Mouse (Mus musculus) heart, postnatal 0 days (tissue): ENCODE measurements around the gene Cdk5r1. TPM values are rescaled to one million over a fixed set of nuclear protein-coding genes. Genes with fewer than 3 reads are reported as not detected.

Source experiments
- ATAC-seq: fragments of 200-750 bp; cut with Nextera tagmentation; 2 replicates; pipeline ENCODE4 v1.8.0; 2017; ENCODE audit warnings: low read depth, moderate number of reproducible peaks, moderate library complexity; ENCODE audit not compliant: insufficient read depth
- DNase-seq: peaks from one replicate; pipeline ENCODE4 v3.0.0-alpha.2; 2016; ENCODE audit warnings: low spot score
- H3K27ac ChIP-seq: fragments of 300-500 bp; sonication (generic); 2 replicates; pipeline ENCODE4 v1.5.1; 2014; ENCODE audit warnings: low read depth, mild to moderate bottlenecking
- H3K27me3 ChIP-seq: fragments of 300-500 bp; sonication (generic); 2 replicates; pipeline ENCODE4 v1.6.1; 2014; ENCODE audit warnings: low read length, mixed read lengths; ENCODE audit not compliant: control insufficient read depth, insufficient read depth
- H3K36me3 ChIP-seq: fragments of 300-500 bp; sonication (generic); replicated peaks from 2 replicates; pipeline ENCODE4 v1.6.1; 2014; ENCODE audit warnings: low read length, mixed read lengths; ENCODE audit not compliant: control insufficient read depth, insufficient read depth
- H3K4me1 ChIP-seq: fragments of 300-500 bp; sonication (generic); 2 replicates; pipeline ENCODE4 v1.6.1; 2014; ENCODE audit warnings: antibody characterized with exemption; ENCODE audit not compliant: control insufficient read depth, insufficient read depth
- H3K4me2 ChIP-seq: fragments of 300-500 bp; sonication (generic); 2 replicates; pipeline ENCODE4 v1.6.1; 2014; ENCODE audit warnings: low read depth, mild to moderate bottlenecking, low read length, moderate library complexity
- H3K4me3 ChIP-seq: fragments of 300-500 bp; sonication (generic); 2 replicates; pipeline ENCODE4 v1.5.1; 2014; ENCODE audit warnings: low read depth, low read length
- H3K9ac ChIP-seq: fragments of 300-500 bp; sonication (generic); replicated peaks from 2 replicates; pipeline ENCODE4 v1.6.1; 2014; ENCODE audit warnings: low read depth, low read length, mixed read lengths
- H3K9me3 ChIP-seq: fragments of 300-500 bp; sonication (generic); replicated peaks from 2 replicates; pipeline ENCODE4 v1.6.1; 2016; ENCODE audit warnings: low read length; ENCODE audit not compliant: control insufficient read depth
- CTCF ChIP-seq: IDR thresholded peaks from 2 replicates; pipeline ENCODE4 v1.5.1; 2016; ENCODE audit warnings: antibody characterized with exemption, control low read depth, low read depth
- EP300 ChIP-seq: IDR thresholded peaks from 2 replicates; pipeline ENCODE4 v1.6.1; 2016; ENCODE audit warnings: antibody characterized with exemption, low read depth
- WGBS: fragments of 180-500 bp; shearing (Covaris S2); extraction: QIAGEN DNeasy Blood & Tissue Kit; methylation state at CpG from one replicate; pipeline ENCODE4 v1.1.7; 2014; 5-methylcytosine and 5-hydroxymethylcytosine counted together
- polyA plus RNA-seq: library from polyadenylated mRNA; unstranded; fragments of >200 nt; fragmentation: Nextera tagmentation; extraction: Ambion mirVana; gene quantifications from 2 replicates; pipeline ENCODE4 v1.2.1, GENCODE M21; 2015
- total RNA-seq: library from RNA; depleted of rRNA; stranded (reverse); fragments of >200 nt; gene quantifications from 2 replicates; pipeline ENCODE4 v1.2.3, GENCODE M21; 2014; ENCODE audit warnings: low replicate concordance

Gene Cdk5r1
- total and polyA plus RNA-seq, 2 experiments from 2014 or later = 0.31 to 0.33 TPM

- Histone ChIP-seq H3K4me2 (no peak overlapping the region), H3K9ac (no peak overlapping the region), H3K27me3 (no peaks in the 10 kb centered on the region), H3K27ac (no peak overlapping the region), H3K36me3 (0 out of 2 replicates have a peak, but pooled peaks cover 2% of the 10 kb centered on the region), H3K9me3 (no peaks in the 10 kb centered on the region), H3K4me1 (peaks cover 18% of the 10 kb centered on the region), H3K4me3 (no peak overlapping the region)
- DNase-seq (no peak), ATAC-seq (no peak)
- TF ChIP-seq EP300 = no peak
- 83% methylated on average over 15 of the region's 15 CpGs for WGBS
These were observed 11.2 kb downstream of the Cdk5r1 start for GRCm38 (mm10) chr11:80487904-80488587.

GRCm38 (mm10) chr11:80489172-80489881, 12.5 kb downstream of the Cdk5r1 start:
- no peak for TF ChIP-seq CTCF
- no peak for TF ChIP-seq EP300
- Histone ChIP-seq H3K9ac (no peak overlapping the region), H3K27me3 (no peaks in the 10 kb centered on the region), H3K36me3 (no peaks in the 10 kb centered on the region), H3K4me3 (no peak overlapping the region), H3K9me3 (no peaks in the 10 kb centered on the region), H3K4me1 (peaks cover 18% of the 10 kb centered on the region), H3K27ac (no peak overlapping the region; the same call in 1 of the 2 replicates), H3K4me2 (no peak overlapping the region)
- DNase-seq (no peak), ATAC-seq (no peak)
- 42% methylated on average over 12 of the region's 12 CpGs for WGBS

GRCm38 (mm10) chr11:80489882-80490196, 13.0 kb downstream of the Cdk5r1 start:
- DNase-seq (no peak), ATAC-seq (no peak)
- Histone ChIP-seq H3K9ac (no peak overlapping the region), H3K4me1 (peaks cover 18% of the 10 kb centered on the region), H3K27ac (no peak overlapping the region; the same call in 1 of the 2 replicates), H3K36me3 (no peaks in the 10 kb centered on the region), H3K4me3 (no peak overlapping the region), H3K4me2 (no peak overlapping the region), H3K27me3 (no peaks in the 10 kb centered on the region), H3K9me3 (no peaks in the 10 kb centered on the region)
- TF ChIP-seq EP300 = no peak
- TF ChIP-seq CTCF = no peak
- 39% methylated on average over 5 of the region's 5 CpGs for WGBS

- TF ChIP-seq CTCF = no peak
- TF ChIP-seq EP300 = no peak
- H3K4me1 ChIP-seq = peaks cover 11% of the 10 kb centered on the region; the same call in 1 of the 2 replicates
- ATAC-seq = no peak
- H3K27me3 ChIP-seq = no peaks in the 10 kb centered on the region
- H3K36me3 ChIP-seq = no peaks in the 10 kb centered on the region
- no peak for DNase-seq
- no peaks in the 10 kb centered on the region for H3K9me3 ChIP-seq
- H3K9ac ChIP-seq = no peak overlapping the region
- H3K4me3 ChIP-seq = no peak overlapping the region
- 56% methylated on average over 10 of the region's 10 CpGs for WGBS
- no peak overlapping the region for H3K27ac ChIP-seq
- H3K4me2 ChIP-seq = no peak overlapping the region
These were observed 14.0 kb downstream of the Cdk5r1 start for GRCm38 (mm10) chr11:80490831-80491230.

GRCm38 (mm10) chr11:80493186-80493585, 16.4 kb downstream of the Cdk5r1 start:
- H3K9me3 ChIP-seq = no peaks in the 10 kb centered on the region
- H3K27me3 ChIP-seq = no peaks in the 10 kb centered on the region
- H3K4me2 ChIP-seq = no peak overlapping the region
- DNase-seq (no peak), ATAC-seq (no peak)
- TF ChIP-seq CTCF (no peak), EP300 (no peak)
- H3K9ac ChIP-seq = no peak overlapping the region
- WGBS = 81% methylated on average over 5 of the region's 5 CpGs
- no peak overlapping the region for H3K4me3 ChIP-seq
- peaks cover 13% of the 10 kb centered on the region for H3K4me1 ChIP-seq
- H3K36me3 ChIP-seq = no peaks in the 10 kb centered on the region
- no peak overlapping the region for H3K27ac ChIP-seq

GRCm38 (mm10) chr11:80494852-80495251, 18.0 kb downstream of the Cdk5r1 start:
- Histone ChIP-seq H3K4me1 (peaks cover 20% of the 10 kb centered on the region), H3K4me2 (no peak overlapping the region), H3K9me3 (no peaks in the 10 kb centered on the region), H3K27ac (no peak overlapping the region), H3K36me3 (no peaks in the 10 kb centered on the region), H3K27me3 (no peaks in the 10 kb centered on the region), H3K9ac (no peak overlapping the region), H3K4me3 (no peak overlapping the region)
- WGBS = 91% methylated on average over 9 of the region's 9 CpGs
- TF ChIP-seq CTCF (no peak), EP300 (no peak)
- ATAC-seq (no peak), DNase-seq (no peak)
